Mouse (Mus musculus) layer of hippocampus, postnatal 14 days (tissue): Measurements from ENCODE around the gene Erc2. TPM values are rescaled to one million over a fixed set of nuclear protein-coding genes. Genes with fewer than 3 reads are reported as not detected.

ENCODE experiments used
- DNase-seq, 2 experiments: peaks; one replicate each; pipeline ENCODE4 v3.0.0; 2021 to 2022; ENCODE audit warnings: low spot score in 2 of 2, mixed read lengths in 1 of 2
- total RNA-seq, 2 experiments: library from RNA; stranded (reverse); gene quantifications; 2 replicates each; pipeline ENCODE4 v1.2.3; 2021

Gene Erc2
- total RNA-seq, 2 experiments from 2014 or later = 252 to 266 TPM

DNA sequence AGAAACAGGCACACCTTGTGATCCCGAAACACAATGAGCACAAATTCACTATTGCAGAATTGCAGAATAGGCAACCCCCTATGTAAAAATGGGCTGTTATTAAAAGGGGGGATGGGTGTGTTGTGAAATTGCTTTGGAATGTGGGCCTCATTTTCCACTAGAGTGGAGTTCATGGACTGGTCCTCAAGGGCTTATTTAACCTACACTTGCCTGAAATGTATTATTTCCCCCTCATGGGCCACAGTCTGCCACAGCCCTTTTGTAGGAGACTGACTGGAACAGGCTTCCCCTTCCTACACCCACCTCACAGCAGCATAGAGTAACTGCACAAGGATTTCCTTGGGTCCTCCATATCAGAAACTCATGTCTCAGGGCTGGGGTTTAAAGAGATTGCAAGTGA, 726.9 kb downstream of the Erc2 start:
- no peak for DNase-seq

- no peak for DNase-seq
Observed at GRCm38 (mm10) chr14:28356031-28356430, 733.8 kb downstream of the Erc2 start.

DNA sequence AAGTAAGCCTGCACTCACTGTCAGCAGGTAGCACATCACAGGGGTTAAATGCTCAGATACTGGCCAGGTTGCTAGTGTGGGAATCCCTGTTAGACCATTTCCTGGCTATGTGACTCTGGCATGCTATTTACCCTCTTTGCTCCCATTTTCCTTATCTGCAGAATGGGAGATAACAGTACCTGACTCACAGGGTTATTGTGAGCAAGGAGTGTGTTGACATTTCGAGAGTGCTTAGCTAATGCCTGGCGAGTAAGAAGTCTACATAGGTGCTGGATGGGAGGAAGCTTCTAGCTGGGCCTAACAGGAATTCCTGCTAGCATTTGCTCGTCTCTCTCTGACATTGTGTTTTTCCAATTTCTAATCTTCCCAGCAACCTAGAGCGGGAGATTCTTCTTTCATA, 737.3 kb downstream of the Erc2 start:
- no peak for DNase-seq

DNA sequence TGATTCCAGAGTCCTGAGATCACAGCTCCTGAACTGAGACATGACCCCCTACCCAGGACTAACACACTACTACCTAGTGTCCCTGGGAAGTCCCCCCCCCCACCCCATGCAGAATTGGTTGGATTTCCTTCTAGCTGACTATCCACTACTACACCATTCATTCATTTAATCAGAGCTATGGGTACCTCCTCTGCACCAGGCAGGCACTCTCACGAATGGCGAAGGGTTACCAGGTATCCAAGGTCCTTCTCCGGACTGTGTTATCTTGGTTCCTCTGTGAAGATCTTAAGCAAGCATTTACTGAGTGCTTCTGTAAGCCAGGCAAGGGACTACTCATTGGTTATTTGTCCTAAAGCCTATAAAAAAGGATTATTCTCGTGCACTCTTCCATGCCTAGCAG, 737.8 kb downstream of the Erc2 start:
- no peak for DNase-seq

DNA sequence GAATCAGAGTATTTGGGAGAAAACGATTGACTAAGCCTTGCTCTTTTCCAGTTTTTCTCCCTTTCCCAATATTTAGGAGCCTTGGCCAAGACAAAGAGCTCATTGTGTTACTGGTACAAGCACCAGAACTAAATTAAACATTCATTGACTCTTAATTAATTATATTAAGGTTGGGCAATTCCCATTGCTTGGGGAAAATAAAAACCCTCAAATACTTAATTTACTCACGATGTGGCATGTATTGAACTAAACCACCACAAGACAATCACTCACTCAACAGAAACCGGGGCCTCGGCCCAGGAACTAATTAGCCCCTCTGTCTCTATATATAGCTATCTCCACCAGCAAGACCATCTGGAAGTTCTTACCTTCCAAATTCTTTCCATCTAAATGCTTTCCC, 740.1 kb downstream of the Erc2 start:
- no peak for DNase-seq

- DNase-seq = no peak
Observed at GRCm38 (mm10) chr14:28370713-28371112, 748.5 kb downstream of the Erc2 start.

- DNase-seq = no peak
Observed at GRCm38 (mm10) chr14:28371651-28372050, 749.4 kb downstream of the Erc2 start.

DNA sequence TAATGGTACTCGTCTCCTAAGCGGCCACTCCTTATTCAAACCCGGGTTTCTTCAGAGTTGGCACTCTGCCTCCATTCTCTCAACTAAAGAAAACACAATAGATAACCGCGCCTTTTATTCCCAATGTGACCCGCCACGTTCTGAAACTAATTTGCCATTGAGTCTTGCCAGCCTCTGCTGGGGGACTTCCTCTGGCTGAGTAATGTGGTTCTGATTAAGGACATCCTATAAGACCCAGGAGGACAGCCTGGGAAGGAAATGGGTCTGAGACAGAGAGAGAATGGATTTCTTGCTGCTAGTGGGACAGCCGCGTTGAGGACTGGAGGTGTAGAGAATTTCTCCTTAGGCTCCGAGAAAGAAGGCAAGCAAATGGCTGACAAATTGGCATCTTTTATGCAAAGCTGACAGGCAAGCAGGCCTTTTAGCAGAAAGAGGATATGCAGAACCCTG, 753.4 kb downstream of the Erc2 start:
- no peak for DNase-seq

- DNase-seq = no peak
Observed at GRCm38 (mm10) chr14:28376208-28376805, 754.1 kb downstream of the Erc2 start.

DNA sequence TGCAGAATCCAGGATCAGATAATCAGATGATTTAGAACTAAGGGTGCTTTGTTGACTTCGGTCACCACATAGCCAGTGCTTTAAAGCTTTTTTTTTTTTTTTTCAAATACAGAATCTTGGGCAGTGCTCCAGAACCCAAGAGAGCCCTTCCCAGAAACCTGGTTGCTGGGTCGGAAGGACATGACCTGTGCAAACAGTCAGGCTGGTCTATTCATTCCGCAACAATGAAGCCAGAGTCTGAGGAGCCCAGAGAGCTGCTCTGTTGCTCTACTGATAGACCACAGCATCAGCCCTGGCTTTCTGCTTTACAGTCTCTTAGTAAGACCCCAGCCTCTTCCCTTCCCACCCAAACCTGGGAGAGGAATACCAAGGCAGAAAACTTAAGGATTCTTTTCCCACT, 755.3 kb downstream of the Erc2 start:
- no peak for DNase-seq

GRCm38 (mm10) chr14:28380129-28380528, 757.9 kb downstream of the Erc2 start:
- no peak for DNase-seq

DNA sequence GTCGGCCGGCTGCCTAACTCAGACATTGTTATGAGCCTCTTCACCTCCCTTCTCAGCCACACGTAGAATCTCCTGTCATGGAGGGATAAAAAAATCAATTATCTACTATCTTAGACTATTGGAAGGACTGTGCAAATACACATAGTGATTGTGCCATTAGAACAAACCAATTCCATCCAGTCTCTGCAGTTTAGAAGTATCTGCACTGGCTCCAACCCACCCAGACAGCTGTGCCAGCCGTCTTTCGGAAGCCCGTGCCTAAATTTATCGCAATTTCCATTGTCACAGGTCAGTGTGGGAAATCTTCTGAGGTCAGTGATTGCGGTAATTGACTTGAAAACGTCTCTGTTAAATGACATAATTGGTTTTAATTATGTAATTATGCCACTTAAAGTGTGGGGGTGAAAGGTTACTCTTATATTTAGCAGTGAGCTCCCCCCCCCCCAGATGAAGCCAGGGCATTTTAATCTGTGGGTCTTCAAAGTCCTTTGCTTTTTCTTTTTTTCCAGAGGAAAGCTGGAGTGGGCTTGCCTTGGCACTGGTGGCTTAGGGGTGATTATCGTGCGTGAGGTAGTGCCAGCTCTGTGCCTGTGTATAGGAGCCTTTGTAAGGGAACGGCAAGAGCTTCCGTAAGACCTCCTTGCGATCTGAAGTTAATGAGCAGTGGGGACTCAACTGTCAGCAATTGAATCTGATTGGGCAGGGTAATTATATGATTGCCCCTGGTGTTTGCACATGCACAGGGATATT, 759.7 kb downstream of the Erc2 start:
- DNase-seq = no peak

- DNase-seq = peak in 1 of 2 experiments; percentile 47
Observed at GRCm38 (mm10) chr14:28386815-28387607, 764.8 kb downstream of the Erc2 start.

GRCm38 (mm10) chr14:28398915-28399314, 776.7 kb downstream of the Erc2 start:
- no peak for DNase-seq

- DNase-seq = no peak
Observed at GRCm38 (mm10) chr14:28399897-28400296, 777.7 kb downstream of the Erc2 start.

GRCm38 (mm10) chr14:28405277-28405840, 783.1 kb downstream of the Erc2 start:
- no peak for DNase-seq

DNA sequence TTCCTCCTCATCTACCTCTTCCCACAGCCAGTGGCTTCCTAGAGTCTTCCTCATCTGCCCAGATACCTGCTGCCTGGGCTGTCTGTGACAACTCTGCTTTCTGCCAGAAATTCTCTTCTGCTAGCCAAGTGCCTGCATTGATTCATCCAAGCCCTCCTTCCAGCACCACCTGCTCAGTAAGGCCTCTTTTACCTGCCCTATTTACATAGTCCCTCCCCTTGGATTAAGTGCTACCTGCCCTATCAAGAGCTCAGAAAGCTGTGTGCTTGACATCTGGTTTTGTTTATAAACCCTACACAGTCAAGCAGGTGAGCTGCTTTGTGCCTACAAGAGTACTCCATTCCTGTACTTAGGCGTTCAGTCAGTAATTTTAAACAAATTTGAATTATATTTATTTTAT, 787.2 kb downstream of the Erc2 start:
- no peak for DNase-seq

GRCm38 (mm10) chr14:28409796-28410347, 787.6 kb downstream of the Erc2 start:
- DNase-seq = no peak

DNA sequence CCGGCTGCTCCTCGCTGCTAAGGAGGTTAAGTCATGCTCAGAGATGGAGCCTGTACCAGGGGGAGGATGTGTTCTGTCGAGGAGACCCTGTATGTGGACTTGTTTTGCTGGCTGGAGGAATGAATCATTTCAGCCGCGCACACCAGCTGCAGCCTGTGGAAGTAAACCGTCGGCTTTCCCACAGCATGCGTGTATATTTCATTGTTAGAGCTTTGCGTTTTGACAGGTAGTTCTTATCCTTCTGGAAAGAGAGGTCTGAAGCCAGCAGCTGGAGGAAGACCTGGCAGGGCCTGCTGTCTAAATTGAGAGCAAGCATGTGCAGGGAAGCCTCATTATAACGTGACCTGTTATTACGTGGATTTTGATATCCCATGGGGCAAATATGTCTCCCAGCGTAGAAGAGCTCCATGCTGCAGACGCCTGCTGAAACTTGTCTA, 788.6 kb downstream of the Erc2 start:
- DNase-seq = no peak

DNA sequence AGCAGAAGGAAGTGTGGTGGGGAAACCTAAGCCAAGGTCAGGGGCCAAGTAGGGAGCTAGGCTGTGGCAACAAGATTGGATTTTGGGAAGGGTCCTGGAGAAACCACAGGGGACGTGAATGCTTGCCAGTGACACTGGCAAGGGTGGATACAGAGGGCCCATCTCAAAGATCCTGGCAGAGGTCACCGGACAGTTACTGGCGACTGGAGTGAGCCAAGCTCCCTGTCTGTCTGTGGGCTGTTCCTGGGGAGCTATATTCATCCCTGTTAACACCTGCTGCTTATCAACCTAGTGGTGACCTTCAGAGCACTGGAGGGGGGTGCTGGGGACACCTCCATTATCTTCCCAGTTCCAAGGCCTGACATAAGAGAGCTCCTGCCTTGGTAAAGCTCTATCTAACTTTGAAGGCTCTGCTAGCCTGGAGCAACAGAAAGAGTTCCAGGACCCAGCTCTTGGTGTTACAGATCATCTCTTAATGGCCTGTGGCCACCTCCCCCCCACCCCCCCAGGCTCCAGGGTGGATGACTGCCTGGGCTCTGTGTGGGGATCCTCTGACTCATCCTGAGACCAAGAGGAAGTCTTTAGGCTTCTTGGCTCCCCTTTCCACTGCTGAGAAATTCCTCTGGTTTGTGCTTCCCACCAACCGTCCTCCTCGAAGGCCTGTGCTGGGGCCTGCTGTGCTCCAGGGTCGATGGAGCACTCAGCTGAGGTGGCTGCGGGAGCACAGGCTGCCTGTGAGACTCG, 790.2 kb downstream of the Erc2 start:
- no peak for DNase-seq

GRCm38 (mm10) chr14:28413516-28413915, 791.3 kb downstream of the Erc2 start:
- DNase-seq = no peak
